Mouse (Mus musculus): ENCODE data around the gene Stard3.

GRCm38 (mm10) chr11:98386596-98386995 lies 28.4 kb downstream of the Stard3 start:
- TF ChIP-seq CTCF (conservative IDR thresholded peaks at IDR 0.05 in 1 of 2, IDR thresholded peaks at IDR 0.05 in 1 of 2; ENCODE audit: low read depth in 2 of 2, low read length in 2 of 2) (no peak), EP300 (IDR thresholded peaks at IDR 0.05; ENCODE audit: low read length) (no peak), SMC3 (IDR thresholded peaks at IDR 0.05; ENCODE audit: low read depth, low read length) (no peak), POLR2AphosphoS2 (IDR thresholded peaks at IDR 0.05; ENCODE audit: low read depth, low read length) (no peak), NELFE (IDR thresholded peaks at IDR 0.05; ENCODE audit: low read depth, low read length) (no peak), JUN (IDR thresholded peaks at IDR 0.05; ENCODE audit: insufficient read depth, low read depth, low read length) (no peak), MAX (IDR thresholded peaks at IDR 0.05; ENCODE audit: low read length) (no peak), USF1 (IDR thresholded peaks at IDR 0.05; ENCODE audit: low read depth, low read length) (no peak), MXI1 (IDR thresholded peaks at IDR 0.05; ENCODE audit: low read depth, low read length) (no peak)

Measured in CH12.LX (cell line).